Mouse (Mus musculus): ENCODE results near the gene Sdk2. TPM values are rescaled to one million over a fixed set of nuclear protein-coding genes. Genes with fewer than 3 reads are reported as not detected.

Sdk2 gene
- polyA plus RNA-seq, 1 experiment from 2014 or later = 2.1 TPM

DNA sequence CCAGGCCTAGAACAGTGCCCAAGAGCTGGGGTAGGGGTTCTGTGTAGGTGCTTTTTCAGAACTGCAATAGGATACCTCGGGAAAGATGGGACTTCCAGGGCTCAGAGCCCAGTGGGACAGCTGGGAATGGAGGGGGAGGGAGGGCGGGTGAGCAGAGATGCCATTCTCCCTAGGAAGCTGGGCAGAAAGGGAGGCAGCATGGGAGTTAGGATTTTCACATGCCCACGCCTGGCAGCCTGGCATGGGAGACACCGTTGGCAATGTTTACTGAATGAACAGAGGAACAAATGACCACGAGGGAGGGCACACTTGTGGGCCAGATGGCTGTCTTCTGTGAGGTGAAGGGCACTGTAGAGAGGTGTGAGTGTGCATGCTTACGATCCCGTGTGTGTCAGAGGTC, 23.3 kb downstream of the Sdk2 start:
- WGBS = 63% methylated on average over 7 of the region's 7 CpGs
- no peak for ATAC-seq

DNA sequence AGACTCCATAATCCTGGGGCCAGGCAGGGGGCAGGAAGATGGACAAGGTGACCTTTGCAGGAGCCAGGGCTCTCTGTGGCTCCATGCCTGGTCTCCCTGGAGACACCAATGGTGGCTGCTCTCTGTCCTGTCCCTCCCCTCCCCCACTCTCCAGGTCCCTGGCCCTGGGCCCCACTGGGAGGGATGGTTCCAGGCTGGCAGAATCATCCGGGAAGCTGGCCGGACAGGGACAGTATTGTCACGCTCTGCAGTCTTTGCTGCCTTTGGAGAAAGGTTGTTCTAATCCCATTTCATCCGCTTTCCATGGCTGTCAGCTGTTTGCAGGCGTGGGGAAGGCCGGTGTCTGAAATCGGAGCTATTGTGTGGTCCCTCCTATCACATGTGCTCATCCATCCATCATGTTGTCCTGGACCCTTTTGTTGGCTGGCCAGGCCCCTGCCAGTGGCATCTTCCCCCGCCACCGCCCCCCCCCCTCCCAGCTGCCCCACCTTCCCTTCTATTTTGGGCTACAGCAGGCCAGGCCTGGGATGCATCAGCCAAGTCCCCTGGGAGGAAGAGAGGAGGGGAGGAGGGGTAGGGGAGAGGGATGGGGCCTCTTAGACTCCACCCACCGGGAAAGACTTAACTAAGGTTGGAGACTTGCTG, 26.3 kb downstream of the Sdk2 start:
- H3K36me3 ChIP-seq = no peaks in the 10 kb centered on the region
- H3K27ac ChIP-seq = peak overlapping the region; percentile 71
- no peak overlapping the region for H3K9ac ChIP-seq
- no peaks in the 10 kb centered on the region for H3K9me3 ChIP-seq
- no peak overlapping the region for H3K4me3 ChIP-seq (replicated peaks)
- no peak overlapping the region for H3K4me2 ChIP-seq (replicated peaks)
- H3K4me1 ChIP-seq (replicated peaks) = peaks cover 16% of the 10 kb centered on the region
- H3K27me3 ChIP-seq (replicated peaks) = no peaks in the 10 kb centered on the region
- peak; percentile 81 for ATAC-seq
- WGBS = 20% methylated on average over 9 of the region's 10 CpGs

More for the DNA sequence above, 23.3 kb downstream of the Sdk2 start:
- Histone ChIP-seq H3K27ac (no peak overlapping the region), H3K4me3 (replicated peaks) (no peak overlapping the region), H3K9me3 (no peaks in the 10 kb centered on the region), H3K36me3 (no peaks in the 10 kb centered on the region), H3K4me1 (replicated peaks) (peaks cover 19% of the 10 kb centered on the region), H3K9ac (no peak overlapping the region), H3K4me2 (replicated peaks) (no peak overlapping the region), H3K27me3 (replicated peaks) (no peaks in the 10 kb centered on the region)

DNA sequence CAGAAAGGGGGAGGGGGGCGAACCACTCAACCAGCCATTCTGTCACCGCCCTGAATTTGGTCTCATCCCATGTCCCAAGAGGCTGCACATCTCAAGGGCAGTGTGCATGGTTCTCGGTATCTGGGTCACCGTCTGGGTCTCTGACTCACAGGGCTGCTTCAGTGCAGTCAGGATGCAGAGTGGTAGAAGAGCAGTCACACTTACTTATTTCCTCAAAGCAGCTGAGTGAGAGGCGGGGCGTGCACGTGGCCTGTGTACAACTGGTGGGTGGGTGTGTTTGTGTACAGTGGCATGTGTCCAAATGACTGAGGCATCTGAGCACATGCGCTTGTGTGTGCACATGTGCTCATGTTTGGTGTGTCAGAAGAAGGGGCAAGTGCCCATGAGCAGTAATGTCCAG, 28.8 kb downstream of the Sdk2 start:
- 57% methylated on average over 8 of the region's 8 CpGs for WGBS
- Histone ChIP-seq H3K9me3 (no peaks in the 10 kb centered on the region), H3K9ac (no peak overlapping the region), H3K4me1 (replicated peaks) (peaks cover 16% of the 10 kb centered on the region), H3K27me3 (replicated peaks) (no peaks in the 10 kb centered on the region), H3K4me3 (replicated peaks) (no peak overlapping the region), H3K4me2 (replicated peaks) (no peak overlapping the region), H3K27ac (no peak overlapping the region), H3K36me3 (no peaks in the 10 kb centered on the region)
- peak; percentile 34; the same call in 1 of the 2 replicates for ATAC-seq

DNA sequence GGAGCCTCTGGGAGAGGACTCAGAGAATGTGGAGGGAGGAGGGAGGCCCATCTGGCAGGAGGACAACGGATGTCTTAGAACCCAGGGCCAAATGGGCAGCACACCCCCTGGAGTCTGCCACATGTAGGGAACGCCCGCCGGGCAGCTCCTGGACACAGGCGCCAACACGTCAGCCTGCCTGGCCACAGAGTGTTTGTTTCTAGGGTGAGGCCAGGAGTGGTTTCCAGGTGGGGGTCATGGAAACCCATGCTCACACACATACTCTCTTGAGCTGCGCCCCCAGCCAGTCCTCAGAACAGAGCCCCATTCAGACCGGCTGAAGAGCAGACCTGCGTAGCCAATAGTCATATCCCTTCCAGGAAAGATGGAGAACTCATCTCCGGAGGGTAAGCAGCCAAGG, 35.4 kb downstream of the Sdk2 start:
- Histone ChIP-seq H3K9ac (no peak overlapping the region), H3K36me3 (no peaks in the 10 kb centered on the region), H3K9me3 (no peaks in the 10 kb centered on the region), H3K4me2 (replicated peaks) (no peak overlapping the region), H3K27ac (no peak overlapping the region), H3K4me3 (replicated peaks) (no peak overlapping the region), H3K4me1 (replicated peaks) (peaks cover 26% of the 10 kb centered on the region), H3K27me3 (replicated peaks) (no peaks in the 10 kb centered on the region)
- 87% methylated on average over 10 of the region's 10 CpGs for WGBS
- ATAC-seq = no peak

DNA sequence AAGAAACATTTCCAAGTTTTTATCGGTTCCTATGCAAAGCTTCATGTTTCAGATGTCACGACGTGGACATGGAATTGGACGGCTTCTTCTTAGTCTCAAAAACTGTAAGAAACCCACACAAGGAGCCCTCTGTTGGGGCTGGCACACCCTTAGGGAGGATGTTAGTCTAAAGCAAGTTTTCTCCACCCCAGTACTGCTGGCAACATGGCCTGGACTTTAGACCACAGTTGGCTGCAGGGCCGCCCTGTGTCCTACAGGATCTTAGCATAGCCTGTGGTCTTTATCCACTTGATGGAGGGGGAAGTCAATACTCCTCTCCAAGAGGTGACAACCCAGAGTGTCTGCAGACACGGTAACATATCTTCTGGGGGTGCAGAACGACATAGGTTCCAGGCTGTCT, 36.6 kb downstream of the Sdk2 start:
- Histone ChIP-seq H3K9ac (no peak overlapping the region), H3K4me2 (replicated peaks) (no peak overlapping the region), H3K36me3 (no peaks in the 10 kb centered on the region), H3K27me3 (replicated peaks) (no peaks in the 10 kb centered on the region), H3K9me3 (no peaks in the 10 kb centered on the region), H3K4me1 (replicated peaks) (peaks cover 26% of the 10 kb centered on the region), H3K27ac (no peak overlapping the region), H3K4me3 (replicated peaks) (no peak overlapping the region)
- ATAC-seq = peak; percentile 54; the same call in 1 of the 2 replicates
- WGBS = 76% methylated on average over 7 of the region's 7 CpGs

DNA sequence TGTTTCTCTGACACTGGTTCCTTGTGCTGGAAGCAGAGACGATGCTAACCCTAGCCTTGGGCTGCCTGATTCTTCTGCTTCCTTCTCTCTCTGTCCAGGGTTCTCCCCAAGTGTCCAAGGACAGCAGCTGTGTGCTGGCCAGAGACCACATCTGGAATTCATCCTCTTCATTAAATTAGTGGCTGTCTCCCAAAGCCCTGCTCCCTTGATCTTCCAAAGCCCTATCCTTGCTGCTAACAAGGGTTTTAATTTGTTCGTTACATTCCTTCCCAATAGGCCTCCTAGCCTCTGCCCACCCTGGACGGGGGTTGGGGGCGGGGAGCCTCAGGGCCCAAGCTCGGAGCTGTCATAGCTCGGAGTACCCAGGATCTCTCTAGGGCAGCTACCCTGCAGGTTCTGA, 38.3 kb downstream of the Sdk2 start:
- peak; percentile 57; the same call in 1 of the 2 replicates for ATAC-seq
- 43% methylated on average over 6 of the region's 6 CpGs for WGBS

DNA sequence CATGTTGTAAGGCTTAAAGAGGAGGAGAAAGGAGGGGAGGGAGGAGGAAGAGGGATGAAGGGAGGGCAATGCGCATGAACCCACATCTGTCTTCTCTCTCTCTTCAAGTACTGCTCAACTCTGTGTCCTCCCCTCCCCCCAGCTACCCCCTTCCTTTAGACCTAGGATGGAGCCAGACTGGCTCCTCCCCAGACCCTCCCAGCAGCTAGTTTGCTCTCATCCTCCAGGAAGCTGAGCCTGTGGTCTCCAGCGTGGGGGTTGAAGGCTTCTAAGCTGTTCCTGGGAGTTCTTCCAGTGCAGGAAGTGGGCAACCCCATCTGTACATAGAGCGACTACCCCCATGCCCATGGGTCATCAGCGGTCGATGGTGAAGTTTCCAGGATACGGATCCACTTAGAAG, 38.8 kb downstream of the Sdk2 start:
- peak; percentile 73 for ATAC-seq
- Histone ChIP-seq H3K27me3 (replicated peaks) (no peaks in the 10 kb centered on the region), H3K36me3 (no peaks in the 10 kb centered on the region), H3K9ac (no peak overlapping the region), H3K9me3 (no peaks in the 10 kb centered on the region), H3K4me1 (replicated peaks) (peaks cover 26% of the 10 kb centered on the region), H3K4me2 (replicated peaks) (0 out of 2 replicates have a peak overlapping the region, but pooled peaks have one; percentile 3), H3K27ac (peak overlapping the region; percentile 76), H3K4me3 (replicated peaks) (no peak overlapping the region)
- WGBS = 36% methylated on average over 6 of the region's 6 CpGs

More for the DNA sequence above, 38.3 kb downstream of the Sdk2 start:
- H3K4me3 ChIP-seq (replicated peaks) = no peak overlapping the region
- no peaks in the 10 kb centered on the region for H3K9me3 ChIP-seq
- H3K4me1 ChIP-seq (replicated peaks) = peaks cover 26% of the 10 kb centered on the region
- H3K27me3 ChIP-seq (replicated peaks) = no peaks in the 10 kb centered on the region
- H3K36me3 ChIP-seq = no peaks in the 10 kb centered on the region
- peak overlapping the region; percentile 76 for H3K27ac ChIP-seq
- H3K4me2 ChIP-seq (replicated peaks) = 0 out of 2 replicates have a peak overlapping the region, but pooled peaks have one; percentile 3
- no peak overlapping the region for H3K9ac ChIP-seq

DNA sequence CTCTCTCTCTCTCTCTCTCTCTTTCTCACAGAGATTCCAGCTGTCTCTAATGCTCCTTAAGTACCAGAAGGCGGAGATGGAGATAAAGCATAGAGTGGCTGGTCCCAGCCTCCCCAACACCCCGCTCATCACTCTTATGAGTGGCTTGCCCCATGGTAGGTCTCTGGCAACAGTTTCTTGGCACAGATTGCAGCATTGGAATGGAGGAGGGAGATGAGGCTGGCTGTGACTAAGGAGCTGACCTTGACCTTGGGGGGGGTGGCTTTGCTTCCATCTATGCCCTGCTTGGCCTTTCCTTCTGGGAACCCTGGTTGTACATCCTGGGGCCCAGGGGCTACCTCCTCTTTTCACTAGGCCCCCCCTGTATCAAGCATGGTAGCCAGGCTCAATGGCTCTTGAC, 41.8 kb downstream of the Sdk2 start:
- Histone ChIP-seq H3K4me2 (replicated peaks) (no peak overlapping the region), H3K36me3 (no peaks in the 10 kb centered on the region), H3K4me1 (replicated peaks) (peaks cover 26% of the 10 kb centered on the region), H3K9me3 (no peaks in the 10 kb centered on the region), H3K4me3 (replicated peaks) (no peak overlapping the region), H3K9ac (no peak overlapping the region), H3K27ac (no peak overlapping the region), H3K27me3 (replicated peaks) (no peaks in the 10 kb centered on the region)
- 83% methylated on average over 2 of the region's 2 CpGs for WGBS
- no peak for ATAC-seq

DNA sequence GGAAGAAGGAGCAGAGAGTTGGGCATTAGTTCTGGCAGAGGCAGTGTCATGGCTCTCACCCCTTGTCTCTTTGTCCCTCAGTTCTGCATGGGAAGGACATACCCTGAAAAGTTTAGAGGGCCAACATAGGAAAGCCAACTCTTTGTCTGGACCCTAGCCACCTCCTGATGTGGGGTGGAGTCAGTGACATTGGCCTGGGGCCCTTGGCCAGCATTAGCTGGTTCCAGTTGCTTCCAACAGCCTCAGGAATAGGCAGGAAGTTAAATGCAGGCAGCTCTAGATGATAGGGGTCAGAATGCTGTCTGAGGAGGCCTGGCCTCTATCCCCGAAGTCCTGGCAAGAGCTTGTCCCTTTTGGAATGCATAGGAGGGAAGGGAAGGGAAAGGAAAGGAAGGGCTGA, 42.9 kb downstream of the Sdk2 start:
- Histone ChIP-seq H3K27me3 (replicated peaks) (no peaks in the 10 kb centered on the region), H3K4me1 (replicated peaks) (peaks cover 16% of the 10 kb centered on the region), H3K36me3 (no peaks in the 10 kb centered on the region), H3K4me2 (replicated peaks) (no peak overlapping the region), H3K27ac (no peak overlapping the region), H3K4me3 (replicated peaks) (no peak overlapping the region), H3K9ac (no peak overlapping the region), H3K9me3 (no peaks in the 10 kb centered on the region)
- ATAC-seq = no peak
- 26% methylated on average over 1 of the region's 1 CpGs for WGBS

DNA sequence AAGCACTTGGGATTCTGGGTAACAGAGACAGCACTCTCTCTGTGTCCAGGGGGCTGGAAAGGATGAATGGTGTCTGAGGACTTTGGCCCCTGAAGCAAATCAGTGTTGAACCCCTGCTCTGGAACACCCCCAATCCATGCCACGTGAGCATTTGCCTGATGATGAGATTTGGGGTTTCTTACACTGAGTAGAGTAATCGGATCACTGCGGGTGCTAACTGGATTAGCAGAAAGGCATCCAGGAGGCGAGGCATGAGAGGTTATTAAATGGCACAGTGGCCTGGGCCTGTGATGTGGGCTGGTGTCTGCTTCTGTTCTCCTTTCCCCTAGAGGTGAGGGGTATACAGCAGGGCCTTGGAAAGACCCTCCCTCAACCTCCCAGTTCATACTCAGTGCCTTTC, 44.7 kb downstream of the Sdk2 start:
- H3K4me1 ChIP-seq (replicated peaks) = peaks cover 4% of the 10 kb centered on the region; the same call in 1 of the 2 replicates
- no peak overlapping the region for H3K4me2 ChIP-seq (replicated peaks)
- no peak overlapping the region for H3K4me3 ChIP-seq (replicated peaks)
- ATAC-seq = no peak
- no peaks in the 10 kb centered on the region for H3K36me3 ChIP-seq
- H3K9me3 ChIP-seq = no peaks in the 10 kb centered on the region
- no peak overlapping the region for H3K27ac ChIP-seq
- H3K9ac ChIP-seq = no peak overlapping the region
- H3K27me3 ChIP-seq (replicated peaks) = 0 out of 2 replicates have a peak, but pooled peaks cover 4% of the 10 kb centered on the region
- 79% methylated on average over 4 of the region's 4 CpGs for WGBS

DNA sequence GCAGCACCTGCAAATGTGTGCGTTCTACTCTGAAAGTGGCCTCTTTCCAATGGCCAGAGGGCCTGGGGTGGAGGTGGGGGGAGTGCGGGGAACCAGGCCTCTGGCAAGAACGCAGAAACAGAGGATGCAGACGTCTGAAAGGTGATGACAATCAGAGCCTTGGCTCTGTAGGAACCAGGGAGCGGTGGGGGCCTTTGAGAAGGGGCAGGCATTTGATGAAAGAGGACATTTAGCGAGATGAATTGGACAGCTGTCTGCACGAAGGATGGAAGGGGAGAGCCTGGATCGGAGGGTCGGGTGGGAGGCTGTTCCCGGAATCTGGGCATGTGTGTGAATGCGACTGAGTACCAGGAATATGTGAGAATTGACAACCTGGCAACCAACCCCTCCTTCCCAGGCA, 47.8 kb downstream of the Sdk2 start:
- Histone ChIP-seq H3K27ac (no peak overlapping the region), H3K4me3 (replicated peaks) (no peak overlapping the region), H3K4me1 (replicated peaks) (peaks cover 7% of the 10 kb centered on the region; the same call in 1 of the 2 replicates), H3K4me2 (replicated peaks) (no peak overlapping the region), H3K9ac (no peak overlapping the region), H3K36me3 (no peaks in the 10 kb centered on the region), H3K9me3 (no peaks in the 10 kb centered on the region), H3K27me3 (replicated peaks) (peaks cover 4% of the 10 kb centered on the region; the same call in 1 of the 2 replicates)
- ATAC-seq = no peak
- WGBS = 45% methylated on average over 11 of the region's 11 CpGs

DNA sequence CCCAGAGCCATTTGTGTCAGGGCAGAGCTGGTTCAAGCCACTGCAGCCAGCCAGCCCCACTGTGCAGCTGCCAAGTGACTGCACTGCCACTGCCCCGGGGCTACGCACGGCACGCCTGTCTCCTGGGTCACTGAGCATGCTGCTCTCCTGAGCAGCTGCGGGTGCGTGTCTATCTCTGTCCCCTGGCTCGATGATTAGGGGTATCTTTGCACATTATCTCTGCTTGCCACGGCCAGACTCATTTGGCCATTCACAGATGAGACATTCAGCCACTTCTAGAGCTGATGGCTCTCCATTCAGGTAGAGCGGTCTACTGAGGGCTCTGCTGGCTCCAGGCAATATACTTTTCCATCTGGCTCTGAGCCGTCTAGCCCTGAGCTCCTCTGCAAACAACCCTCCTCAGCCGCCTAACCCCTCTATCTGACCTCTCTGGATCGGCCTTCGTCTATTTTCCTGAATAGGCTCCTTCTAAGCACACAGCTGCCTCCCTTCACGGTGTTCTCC, 49.9 kb downstream of the Sdk2 start:
- Histone ChIP-seq H3K27me3 (replicated peaks) (peaks cover 4% of the 10 kb centered on the region; the same call in 1 of the 2 replicates), H3K4me3 (replicated peaks) (no peak overlapping the region), H3K9me3 (no peaks in the 10 kb centered on the region), H3K36me3 (no peaks in the 10 kb centered on the region), H3K4me2 (replicated peaks) (no peak overlapping the region), H3K9ac (no peak overlapping the region), H3K4me1 (replicated peaks) (peaks cover 7% of the 10 kb centered on the region; the same call in 1 of the 2 replicates), H3K27ac (no peak overlapping the region)
- ATAC-seq = no peak
- 47% methylated on average over 14 of the region's 14 CpGs for WGBS

All from intestine, embryonic 15.5 days (tissue).